Mouse (Mus musculus): ENCODE results near the gene N4bp3. TPM values are rescaled to one million over a fixed set of nuclear protein-coding genes. Genes with fewer than 3 reads are reported as not detected.

Gene N4bp3
- total and polyA plus RNA-seq, 3 experiments: 19.1 to 22.1 (median 21.2) TPM

GRCm38 (mm10) chr11:51658705-51659104 lies 8.1 kb upstream of the N4bp3 start:
- Histone ChIP-seq H3K27ac (ENCODE audit: insufficient read depth, low read depth) (no peak overlapping the region), H3K27me3 (replicated peaks) (no peaks in the 10 kb centered on the region), H3K9me3 (replicated peaks; ENCODE audit: low read length) (no peaks in the 10 kb centered on the region), H3K36me3 (replicated peaks in 1 of 2; ENCODE audit: control insufficient read depth in 1 of 2, insufficient read depth in 1 of 2, low read length in 1 of 2) (peaks cover 5 to 21% of the 10 kb centered on the region in 2 experiments), H3K4me1 (ENCODE audit: control insufficient read depth in 1 of 2, insufficient read depth in 2 of 2) (peaks cover 0 to 13% of the 10 kb centered on the region in 2 experiments; a peak in 2 of 4 replicates), H3K4me2 (ENCODE audit: insufficient read depth, low read depth, poor library complexity, severe bottlenecking) (no peak overlapping the region), H3K79me2 (replicated peaks; ENCODE audit: control insufficient read depth, extremely low read depth, insufficient read depth, poor library complexity, severe bottlenecking) (no peaks in the 10 kb centered on the region), H3K9ac (ENCODE audit: insufficient read depth, low read depth) (no peak overlapping the region), H3K4me3 (replicated peaks in 1 of 3; ENCODE audit: low read depth in 2 of 3, low read length in 2 of 3, poor library complexity in 1 of 3) (no peak overlapping the region)
- TF ChIP-seq SMC3 (IDR thresholded peaks at IDR 0.05; ENCODE audit: low read depth, low read length) (no peak), NRF1 (IDR thresholded peaks at IDR 0.05; ENCODE audit: low read depth, low read length) (no peak), RCOR1 (conservative IDR thresholded peaks at IDR 0.05; ENCODE audit: low read depth, low read length) (no peak), KAT2A (IDR thresholded peaks at IDR 0.05; ENCODE audit: insufficient replicate concordance, low read length) (no peak), USF2 (conservative IDR thresholded peaks at IDR 0.05; ENCODE audit: low read depth, low read length) (no peak), MAFK (IDR thresholded peaks at IDR 0.05; ENCODE audit: insufficient replicate concordance, low read length) (no peak), UBTF (IDR thresholded peaks at IDR 0.05; ENCODE audit: low read depth, low read length) (no peak), CHD2 (IDR thresholded peaks at IDR 0.05; ENCODE audit: low read length) (no peak), MYC (IDR thresholded peaks at IDR 0.05; ENCODE audit: low read depth, low read length) (no peak), HCFC1 (IDR thresholded peaks at IDR 0.05; ENCODE audit: low read depth, low read length) (no peak), MXI1 (IDR thresholded peaks at IDR 0.05; ENCODE audit: low read depth, low read length) (no peak), ZKSCAN1 (IDR thresholded peaks at IDR 0.05; ENCODE audit: borderline replicate concordance, low read depth, low read length) (no peak), NELFE (IDR thresholded peaks at IDR 0.05; ENCODE audit: low read depth, low read length) (no peak)
- no peak for DNase-seq (ENCODE audit: extremely low read depth)
- dilution Hi-C loops (cut with MboI; ENCODE audit: extremely low pct_ligation_motif_present, extremely low pct_unique_long_range_greater_than_20kb, low sequenced_read_pairs) (no loop called here), in situ Hi-C loops (cut with MboI; ENCODE audit: low pct_ligation_motif_present, low pct_unique_long_range_greater_than_20kb, low sequenced_read_pairs) (no loop called here)

- H3K36me3 ChIP-seq (replicated peaks in 1 of 2; ENCODE audit: control insufficient read depth in 1 of 2, insufficient read depth in 1 of 2, low read length in 1 of 2): peaks cover 5 to 21% of the 10 kb centered on the region in 2 experiments
- DNase-seq (ENCODE audit: extremely low read depth): no peak
- H3K27me3 ChIP-seq (replicated peaks): no peaks in the 10 kb centered on the region
- H3K79me2 ChIP-seq (replicated peaks; ENCODE audit: control insufficient read depth, extremely low read depth, insufficient read depth, poor library complexity, severe bottlenecking): no peaks in the 10 kb centered on the region
- H3K4me3 ChIP-seq (replicated peaks in 1 of 3; ENCODE audit: low read depth in 2 of 3, low read length in 2 of 3, poor library complexity in 1 of 3): no peak overlapping the region
- H3K9me3 ChIP-seq (replicated peaks; ENCODE audit: low read length): no peaks in the 10 kb centered on the region
- dilution Hi-C loops (cut with MboI; ENCODE audit: extremely low pct_ligation_motif_present, extremely low pct_unique_long_range_greater_than_20kb, low sequenced_read_pairs) (no loop called here), in situ Hi-C loops (cut with MboI; ENCODE audit: low pct_ligation_motif_present, low pct_unique_long_range_greater_than_20kb, low sequenced_read_pairs) (no loop called here)
- TF ChIP-seq NELFE (IDR thresholded peaks at IDR 0.05; ENCODE audit: low read depth, low read length): no peak
- H3K4me1 ChIP-seq (ENCODE audit: control insufficient read depth in 1 of 2, insufficient read depth in 2 of 2): peaks cover 0 to 13% of the 10 kb centered on the region in 2 experiments; a peak in 2 of 4 replicates
- H3K27ac ChIP-seq (ENCODE audit: insufficient read depth, low read depth): no peak overlapping the region
- H3K4me2 ChIP-seq (ENCODE audit: insufficient read depth, low read depth, poor library complexity, severe bottlenecking): no peak overlapping the region
- H3K9ac ChIP-seq (ENCODE audit: insufficient read depth, low read depth): no peak overlapping the region
Measured at GRCm38 (mm10) chr11:51658291-51658690, 7.6 kb upstream of the N4bp3 start.
